Mouse (Mus musculus) layer of hippocampus, adult 8-10 months (tissue): ENCODE data around the gene Thnsl1. TPM values are rescaled to one million over a fixed set of nuclear protein-coding genes. Genes with fewer than 3 reads are reported as not detected.
A peak's percentile ranks its signal among the peaks of the same experiment; 100 is the strongest.
"Not testable (repeated sequence)": the region's sequence is repeated elsewhere in the genome, so short reads cannot be mapped to it uniquely, and the experiment has no call there.

ENCODE experiments used
- DNase-seq, 2 experiments: peaks; one replicate each; pipeline ENCODE4 v3.0.0; 2022; ENCODE audit warnings: low spot score in 2 of 2
- total RNA-seq, 4 experiments: library from RNA; stranded (reverse); gene quantifications; 2 replicates each; pipeline ENCODE4 v1.2.4; 2022

The Thnsl1 gene
- total RNA-seq, 4 experiments from 2014 or later, result 15.6 to 25.5 (median 23.3) TPM

DNA sequence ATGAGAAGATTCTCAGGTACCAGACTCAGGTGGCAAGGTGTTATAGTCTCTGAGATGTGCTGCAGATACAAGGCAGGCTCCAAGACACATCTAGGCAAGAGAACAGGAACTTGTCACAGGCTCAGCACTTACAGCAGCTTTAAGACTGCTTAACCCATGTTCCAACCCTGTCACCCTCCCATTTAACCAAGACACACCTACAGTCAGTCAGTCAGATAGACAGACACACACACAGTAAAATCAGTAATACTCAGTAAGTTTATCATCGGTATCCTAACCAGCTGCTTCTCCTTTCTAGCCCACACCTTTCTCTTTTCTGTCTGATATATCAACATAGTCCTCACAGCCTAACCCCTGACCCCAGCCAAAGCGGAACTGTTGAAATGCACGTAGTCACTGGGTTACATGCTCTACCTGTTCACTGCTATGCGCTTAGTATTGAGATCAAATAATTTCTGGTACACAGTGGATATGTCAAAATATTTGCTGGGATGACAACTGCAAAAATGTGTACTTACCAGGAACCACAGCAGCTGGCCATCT is 30.4 kb downstream of the Thnsl1 start:
- no peak for DNase-seq

DNA sequence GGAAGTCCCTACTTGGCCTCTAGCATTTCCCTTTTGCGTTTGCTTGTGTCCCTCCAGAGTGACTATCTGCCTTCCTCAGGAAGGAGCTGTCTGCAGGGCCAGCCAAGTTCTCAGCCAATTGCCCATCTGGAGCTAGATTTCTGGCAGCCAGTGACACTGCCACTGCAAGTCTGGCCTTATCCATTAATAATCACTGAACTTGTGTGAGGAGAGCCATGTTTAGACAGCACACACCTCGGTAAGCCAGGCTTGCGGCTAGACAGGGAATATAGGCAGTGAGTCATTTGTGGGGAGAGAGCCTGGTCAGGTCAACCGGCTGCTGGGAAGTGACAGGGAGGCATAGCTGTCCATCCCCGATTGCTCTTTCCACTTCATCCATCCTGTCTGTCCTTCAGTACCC is 31.3 kb downstream of the Thnsl1 start:
- no peak for DNase-seq

DNA sequence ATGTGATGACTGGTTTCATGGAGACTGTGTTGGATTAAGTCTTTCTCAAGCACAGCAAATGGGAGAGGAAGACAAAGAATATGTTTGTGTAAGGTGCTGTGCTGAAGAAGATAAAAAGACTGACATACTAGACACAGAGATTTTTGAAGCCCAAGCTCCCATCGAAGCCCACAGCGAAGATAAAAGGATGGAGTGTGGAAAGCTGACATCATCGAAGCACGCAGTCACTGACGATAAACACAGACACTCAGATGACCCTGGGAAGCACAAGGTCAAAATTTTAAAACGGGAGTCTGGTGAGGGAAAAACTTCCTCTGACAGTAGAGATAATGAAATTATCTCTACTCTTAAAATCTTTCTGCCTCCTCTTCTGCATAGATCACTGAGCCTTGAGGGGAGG is 38.6 kb downstream of the Thnsl1 start:
- DNase-seq, result not testable (repeated sequence)

DNA sequence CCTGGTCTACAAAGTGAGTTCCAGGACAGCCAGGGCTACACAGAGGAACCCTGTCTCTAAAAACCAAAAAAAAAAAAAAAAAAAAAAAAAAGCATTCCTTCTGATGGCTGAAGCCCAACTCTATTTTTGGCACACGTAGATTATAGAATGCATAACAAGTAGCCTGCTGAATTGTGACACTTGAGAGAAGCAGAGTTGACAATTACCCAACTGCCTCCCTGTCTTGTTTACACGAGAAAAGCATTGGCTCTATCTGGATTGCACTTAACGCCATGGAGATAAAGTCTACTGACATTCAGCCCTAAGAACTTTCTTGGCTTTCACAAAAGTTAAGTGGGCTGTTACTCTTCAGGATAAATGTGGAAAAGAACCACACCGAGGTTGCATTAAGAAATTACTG is 39.5 kb downstream of the Thnsl1 start:
- DNase-seq, result no peak

DNA sequence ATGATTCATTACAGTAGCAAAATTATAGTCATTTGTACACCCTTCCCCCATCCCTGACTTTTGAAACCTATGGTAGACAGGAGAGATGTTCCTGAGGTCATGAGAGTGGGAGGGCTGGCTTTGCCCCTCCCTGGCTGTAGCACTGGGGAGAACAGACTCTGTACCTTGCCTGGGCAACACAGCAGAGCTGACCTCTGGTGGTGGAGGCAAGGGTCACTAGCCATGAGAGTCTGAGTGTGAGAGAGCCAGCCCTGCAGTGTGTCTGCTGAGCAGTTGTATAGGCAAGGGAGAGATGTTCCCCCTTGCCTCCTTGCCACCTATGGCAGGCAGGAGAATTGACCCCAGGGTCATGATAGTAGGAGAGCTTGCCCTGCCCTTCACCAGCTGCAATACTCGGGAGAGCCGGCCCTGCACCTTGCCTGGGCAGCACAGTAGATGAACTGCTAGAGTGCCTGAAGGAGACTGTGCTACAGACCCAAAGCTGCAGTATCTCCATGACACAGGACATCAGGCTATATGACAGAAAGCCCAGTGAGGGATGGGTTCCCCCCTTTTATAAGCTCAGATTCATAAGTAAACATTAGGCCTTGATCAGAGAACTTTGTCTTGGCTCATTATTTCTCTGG is 40.1 kb downstream of the Thnsl1 start:
- no peak for DNase-seq

DNA sequence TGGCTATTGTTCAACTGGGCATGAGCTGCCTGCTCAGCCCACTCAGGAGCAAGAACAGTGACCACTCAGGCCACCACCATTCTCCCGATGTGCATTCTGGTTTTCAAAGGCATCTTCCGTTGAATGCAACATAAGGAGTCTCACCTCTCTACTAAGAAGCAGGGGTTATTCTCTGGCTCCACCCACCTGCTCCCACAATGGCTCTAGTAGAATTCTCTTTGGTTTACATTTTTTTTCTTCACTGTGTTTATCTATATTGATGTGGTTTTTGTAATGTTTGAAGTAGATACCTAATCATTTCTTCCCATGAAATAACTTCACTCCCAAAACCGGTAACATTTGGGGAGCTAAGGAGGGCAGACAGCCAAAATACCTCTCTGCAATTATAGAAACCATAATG is 48.1 kb downstream of the Thnsl1 start:
- DNase-seq, result no peak

DNA sequence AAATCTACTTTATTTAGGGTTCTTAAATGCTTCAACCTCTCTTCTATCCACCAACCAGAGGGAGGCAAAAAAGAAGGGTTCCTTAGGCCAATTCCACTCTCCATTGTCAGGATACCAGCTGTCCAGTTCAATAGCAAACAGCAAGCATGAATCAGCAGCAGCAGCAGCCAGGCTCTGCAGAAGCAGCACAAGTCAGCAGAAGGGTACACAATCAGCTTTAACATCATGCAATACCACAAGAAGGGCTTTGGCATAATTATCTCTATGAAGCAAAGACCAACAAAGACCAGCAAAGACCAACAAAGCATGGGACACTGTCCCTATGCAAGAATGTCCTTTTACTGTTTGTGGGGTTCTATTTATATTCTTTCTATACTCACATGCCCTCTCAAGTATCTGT is 48.8 kb downstream of the Thnsl1 start:
- DNase-seq, result no peak

DNA sequence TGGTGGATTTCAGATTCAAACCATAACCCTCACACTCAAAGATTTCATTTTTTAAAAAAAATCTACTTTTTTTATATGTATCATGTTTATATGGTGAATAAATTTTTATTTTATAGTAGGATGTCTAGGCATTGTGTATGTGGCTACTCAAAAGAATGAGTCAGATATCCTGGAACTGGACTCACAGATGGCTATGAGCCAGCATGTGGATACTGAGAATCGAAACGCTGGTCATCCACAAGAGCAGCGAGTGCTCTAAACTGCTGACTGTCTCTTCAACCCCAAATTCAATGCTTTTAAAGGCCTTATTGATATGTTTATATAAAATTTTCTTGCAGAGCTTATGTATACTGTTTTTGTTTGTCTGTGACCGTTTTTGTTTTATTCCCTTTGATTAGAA is 52.8 kb downstream of the Thnsl1 start:
- no peak for DNase-seq

DNA sequence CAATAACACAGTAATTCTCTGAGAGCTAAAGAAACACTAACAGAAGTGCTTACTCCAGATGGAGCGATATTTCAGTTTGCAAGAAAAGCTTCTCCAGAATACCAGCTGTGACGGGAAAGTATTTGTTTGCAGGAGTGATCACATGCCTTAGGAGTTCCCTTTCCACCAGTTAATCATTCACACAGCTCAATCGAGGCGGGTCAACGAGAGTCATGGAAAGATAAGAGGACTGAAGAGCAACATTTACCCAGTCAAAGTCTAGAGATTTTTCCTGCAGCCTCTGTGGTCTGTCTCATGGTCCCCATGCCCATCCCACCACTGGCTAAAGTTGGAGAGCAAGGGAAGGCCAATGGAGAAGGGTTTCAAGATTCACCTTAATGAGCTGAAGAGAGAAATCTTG is 53.6 kb downstream of the Thnsl1 start:
- no peak for DNase-seq

DNA sequence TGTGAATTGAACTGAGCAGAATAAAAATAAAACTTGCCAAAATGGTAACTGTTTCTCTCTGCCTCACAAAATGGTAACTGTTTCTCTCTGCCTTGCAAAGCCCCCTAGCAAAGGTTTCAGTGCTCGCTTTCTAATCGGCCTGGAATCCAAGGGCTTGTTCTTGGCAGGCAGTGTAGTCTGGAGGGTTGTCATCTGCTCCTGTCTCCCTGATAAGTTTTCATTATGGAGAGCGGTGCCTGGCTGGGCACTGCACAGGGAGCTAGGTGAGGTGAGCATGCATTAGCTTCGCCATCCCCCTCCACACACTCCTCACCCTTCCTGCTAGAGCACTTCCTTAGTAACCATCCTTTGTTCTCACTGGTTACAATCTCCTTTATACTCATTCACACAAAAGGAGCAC is 54.5 kb downstream of the Thnsl1 start:
- no peak for DNase-seq

DNA sequence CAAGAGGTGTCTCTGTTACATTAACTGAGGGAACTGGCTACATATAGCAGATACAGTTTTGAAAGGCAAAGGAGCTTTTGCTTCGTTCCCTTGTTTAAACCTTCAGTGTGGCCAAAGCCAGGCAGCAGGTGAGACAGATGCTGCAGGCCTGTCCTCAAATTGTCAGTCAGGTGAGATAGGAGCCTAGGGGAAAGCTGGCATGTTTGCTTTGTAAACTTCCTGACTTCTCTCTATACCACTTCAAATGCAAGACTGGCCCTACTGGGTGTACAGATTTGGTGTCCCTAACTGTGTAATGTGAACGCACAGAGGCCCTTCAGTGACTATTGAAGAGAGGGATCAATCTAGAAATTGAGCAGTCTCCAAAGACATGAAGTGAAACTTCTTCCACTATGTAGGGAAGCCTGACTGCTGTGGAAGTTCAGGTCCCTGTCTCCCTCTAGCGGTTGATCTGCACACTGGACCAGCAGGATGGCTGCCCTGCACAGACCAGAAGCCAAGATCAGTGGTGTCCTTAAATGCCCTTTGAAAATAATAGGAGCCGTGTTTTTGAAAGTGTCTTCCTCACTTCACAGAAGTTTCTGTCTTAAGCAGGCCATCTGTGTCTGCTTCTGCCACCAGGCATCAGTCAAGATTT is 56.0 kb downstream of the Thnsl1 start:
- DNase-seq, result peak; percentile 53 to 55

DNA sequence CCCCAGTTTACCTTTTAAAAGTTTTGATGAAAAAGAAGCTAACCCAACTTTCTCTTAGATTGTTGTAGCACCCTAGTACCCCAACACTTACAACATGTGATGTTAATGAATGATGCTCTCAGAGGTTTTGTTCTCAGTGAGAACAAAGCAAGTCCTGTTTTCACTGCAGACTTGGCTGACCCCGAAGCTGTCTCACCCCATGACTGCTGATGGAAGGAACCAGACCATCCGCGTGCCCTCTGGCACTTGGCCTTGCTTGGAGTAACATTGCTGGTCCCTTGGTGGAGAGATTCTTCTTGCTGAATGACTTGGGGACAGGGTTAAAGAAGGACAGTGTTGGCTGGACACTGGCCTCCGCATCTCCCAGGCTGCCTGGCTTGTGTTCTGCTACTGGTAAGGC is 58.5 kb downstream of the Thnsl1 start:
- peak in 1 of 2 experiments; percentile 21 for DNase-seq

Other genes with a start within 250 kb of the Thnsl1 start
- gene Arhgap21, start 236.8 kb upstream of the Thnsl1 start, total RNA-seq, result 100 to 1,000 TPM; 309 to 366 (median 334) TPM
- 1 to 10 TPM; 2.2 to 3.2 (median 2.8) TPM for gene Enkur, start 359 bp upstream of the Thnsl1 start, total RNA-seq
- gene Gpr158, start 161.8 kb downstream of the Thnsl1 start, total RNA-seq, result 10 to 100 TPM; 65.3 to 79.9 (median 71.4) TPM